In genomic region chr2:153530948-153531347, GRCm38 (mm10) we compare ENCODE assay signal across 15 mouse cellular contexts. TPM values are rescaled to one million over a fixed set of nuclear protein-coding genes. Genes with fewer than 3 reads are reported as not detected.
DNase-seq lines count a peak whose midpoint lies in the region; ATAC-seq and TF ChIP-seq lines count a peak whose summit lies in the region.
"Had no signal": no experiment of that assay in that cellular context is flagged by ENCODE, and none has a peak within 500 bp of the region (broad histone marks: within the 10 kb centered on the region; RNA-seq: fewer than 3 reads in every experiment).

No protein-coding gene starts in this region.

- no peaks in the 10 kb centered on the region for H3K36me3 ChIP-seq in heart, embryonic 12.5 days
- no peaks in the 10 kb centered on the region for H3K36me3 ChIP-seq in lung, embryonic 15.5 days
- no peaks in the 10 kb centered on the region for H3K36me3 ChIP-seq in intestine, postnatal 0 days (ENCODE audit: control insufficient read depth, insufficient read depth)

- H3K27ac ChIP-seq in heart, embryonic 12.5 days (ENCODE audit: poor library complexity, severe bottlenecking) = no peak overlapping the region
- no peak overlapping the region for H3K27ac ChIP-seq in lung, embryonic 15.5 days
- no peak overlapping the region for H3K27ac ChIP-seq in intestine, postnatal 0 days (ENCODE audit: low read depth, low read length)
- no peak overlapping the region for H3K27ac ChIP-seq in gastrocnemius, adult 2 months

- no peak for ATAC-seq in heart, embryonic 12.5 days (ENCODE audit: insufficient number of reproducible peaks, low FRiP score)
- ATAC-seq in lung, embryonic 15.5 days (ENCODE audit: borderline replicate concordance, extremely low read depth, low FRiP score, low TSS enrichment) = no peak
- no peak for ATAC-seq in intestine, postnatal 0 days

- no peak overlapping the region for H3K4me3 ChIP-seq in heart, embryonic 12.5 days
- H3K4me3 ChIP-seq in lung, embryonic 15.5 days = no peak overlapping the region
- H3K4me3 ChIP-seq in intestine, postnatal 0 days (ENCODE audit: low read depth, low read length) = no peak overlapping the region
- H3K4me3 ChIP-seq in gastrocnemius, adult 2 months = no peak overlapping the region

- no peaks in the 10 kb centered on the region for H3K9me3 ChIP-seq in heart, embryonic 12.5 days (replicated peaks)
- no peaks in the 10 kb centered on the region for H3K9me3 ChIP-seq in lung, embryonic 15.5 days
- no peaks in the 10 kb centered on the region for H3K9me3 ChIP-seq in intestine, postnatal 0 days (ENCODE audit: control insufficient read depth)

- DNase-seq in heart, adult 8-10 months (ENCODE audit: low spot score) = no peak
- no peak for DNase-seq in lung, postnatal 25 days (ENCODE audit: low spot score)
- peak; percentile 17 for DNase-seq in naive thymus-derived CD4-positive, alpha-beta T cell, adult 2 months (ENCODE audit: low read depth)
- no peak for DNase-seq in gastrocnemius, adult 2 months
- DNase-seq in testis, postnatal 10 days (ENCODE audit: low spot score) = no peak
- DNase-seq: cerebellum, adult 18-20 months; gastrocnemius, postnatal 36 days; thymus, adult 18-20 months had no signal

- peak; percentile 55 for TF ChIP-seq CTCF in intestine, postnatal 0 days (IDR thresholded peaks at IDR 0.05; ENCODE audit: low read depth)
- no peak for TF ChIP-seq CTCF in gastrocnemius, adult 2 months (IDR thresholded peaks at IDR 0.05)

- 45% methylated on average over 5 of the region's 5 CpGs for WGBS in heart, embryonic 12.5 days
- 47% methylated on average over 5 of the region's 5 CpGs for whole genome bisulfite sequencing in lung, embryonic 15.5 days
- WGBS in intestine, postnatal 0 days = 49% methylated on average over 5 of the region's 5 CpGs

- intact Hi-C loops in gastrocnemius, adult 2 months (cut with DNase I) = no loop called here

- peak overlapping the region; percentile 99; the same call in 1 of the 2 replicates for H3K4me2 ChIP-seq in heart, embryonic 12.5 days
- peak overlapping the region; percentile 99 for H3K4me2 ChIP-seq in lung, embryonic 15.5 days
- H3K4me2 ChIP-seq in intestine, postnatal 0 days (replicated peaks; ENCODE audit: low read depth) = no peak overlapping the region

- peaks cover 12% of the 10 kb centered on the region; the same call in 1 of the 2 replicates for H3K27me3 ChIP-seq in heart, embryonic 12.5 days (replicated peaks)
- peaks cover 40% of the 10 kb centered on the region for H3K27me3 ChIP-seq in lung, embryonic 15.5 days
- H3K27me3 ChIP-seq in intestine, postnatal 0 days (replicated peaks; ENCODE audit: control insufficient read depth, insufficient read depth, low read length) = no peaks in the 10 kb centered on the region

- peak overlapping the region; percentile 29; the same call in 1 of the 2 replicates for H3K9ac ChIP-seq in heart, embryonic 12.5 days
- no peak overlapping the region for H3K9ac ChIP-seq in lung, embryonic 15.5 days
- H3K9ac ChIP-seq in intestine, postnatal 0 days (ENCODE audit: low read depth, low read length) = no peak overlapping the region

- peaks cover 27% of the 10 kb centered on the region for H3K4me1 ChIP-seq in heart, embryonic 12.5 days (replicated peaks)
- H3K4me1 ChIP-seq in lung, embryonic 15.5 days = peaks cover 36% of the 10 kb centered on the region
- H3K4me1 ChIP-seq in intestine, postnatal 0 days (replicated peaks; ENCODE audit: control insufficient read depth, insufficient read depth, low read length) = 0 out of 2 replicates have a peak, but pooled peaks cover 3% of the 10 kb centered on the region

RNA-seq across cellular contexts. Expression of gene Nol4l, which starts 1.2 kb away (rescaled TPM):
- polyA plus RNA-seq in heart, embryonic 12.5 days (2016; fragmentation: Nextera tagmentation; extraction: Ambion mirVana) = 14.9 and 15.2 TPM in 2 replicates
- total RNA-seq in heart, adult 8-10 months (2022) = 1 to 10 TPM; 2.2 to 3.6 (median 3.0) TPM
- polyA plus RNA-seq in lung, embryonic 15.5 days (2015; fragmentation: Nextera tagmentation; extraction: Ambion mirVana) = 10.2 and 11.3 TPM in 2 replicates
- 21.9 and 25.2 TPM in 2 replicates for polyA plus RNA-seq in intestine, postnatal 0 days (2015; fragmentation: Nextera tagmentation; extraction: Ambion mirVana)
- total RNA-seq in gastrocnemius, adult 2 months (2021) = 1 to 10 TPM; 1.0 to 1.2 TPM

RNA-seq across cellular contexts. Expression of gene 4930404H24Rik, which starts 38.4 kb away (rescaled TPM):
- polyA plus RNA-seq in heart, embryonic 12.5 days (2016; fragmentation: Nextera tagmentation; extraction: Ambion mirVana) = not detected in 2 replicates
- not detected for total RNA-seq in heart, adult 8-10 months (2022)
- not detected in 2 replicates for polyA plus RNA-seq in lung, embryonic 15.5 days (2015; fragmentation: Nextera tagmentation; extraction: Ambion mirVana)
- not detected in 2 replicates for polyA plus RNA-seq in intestine, postnatal 0 days (2015; fragmentation: Nextera tagmentation; extraction: Ambion mirVana)
- not detected for total RNA-seq in gastrocnemius, adult 2 months (2021)
- total RNA-seq: adrenal gland, postnatal 36 days; gastrocnemius, postnatal 36 days; hematopoietic stem cell, adult 5-6 weeks; left cerebral cortex, postnatal 10 days had no signal
- polyA plus RNA-seq: forebrain, embryonic 14.5 days had no signal
